Mouse (Mus musculus): ENCODE measurements around the gene Nr6a1. TPM values are rescaled to one million over a fixed set of nuclear protein-coding genes. Genes with fewer than 3 reads are reported as not detected.

The Nr6a1 gene
- polyA plus RNA-seq, 1 experiment: 5.3 TPM

- DNase-seq (ENCODE audit: low spot score): no peak
Observed at GRCm38 (mm10) chr2:38783364-38783763, 144.1 kb downstream of the Nr6a1 start.

GRCm38 (mm10) chr2:38782731-38783130, 144.8 kb downstream of the Nr6a1 start:
- no peak for DNase-seq (ENCODE audit: low spot score)

GRCm38 (mm10) chr2:38781945-38782720, 145.4 kb downstream of the Nr6a1 start:
- no peak for DNase-seq (ENCODE audit: low spot score)

GRCm38 (mm10) chr2:38779939-38780338, 147.5 kb downstream of the Nr6a1 start:
- DNase-seq (ENCODE audit: low spot score): no peak

- DNase-seq (ENCODE audit: low spot score): no peak
Observed at GRCm38 (mm10) chr2:38777326-38777725, 150.2 kb downstream of the Nr6a1 start.

- no peak for DNase-seq (ENCODE audit: low spot score)
Observed at GRCm38 (mm10) chr2:38774936-38775335, 152.6 kb downstream of the Nr6a1 start.

GRCm38 (mm10) chr2:38771478-38771797, 156.1 kb downstream of the Nr6a1 start:
- no peak for DNase-seq (ENCODE audit: low spot score)

- no peak for DNase-seq (ENCODE audit: low spot score)
Observed at GRCm38 (mm10) chr2:38770772-38771477, 156.6 kb downstream of the Nr6a1 start.

- DNase-seq (ENCODE audit: low spot score): no peak
Observed at GRCm38 (mm10) chr2:38767177-38767931, 160.1 kb downstream of the Nr6a1 start.

- DNase-seq (ENCODE audit: low spot score): no peak
Observed at GRCm38 (mm10) chr2:38739847-38740246, 187.6 kb downstream of the Nr6a1 start.

GRCm38 (mm10) chr2:38739410-38739809, 188.1 kb downstream of the Nr6a1 start:
- DNase-seq (ENCODE audit: low spot score): no peak

- no peak for DNase-seq (ENCODE audit: low spot score)
Observed at GRCm38 (mm10) chr2:38738601-38739301, 188.7 kb downstream of the Nr6a1 start.

GRCm38 (mm10) chr2:38735740-38736139, 191.7 kb downstream of the Nr6a1 start:
- DNase-seq (ENCODE audit: low spot score): no peak

GRCm38 (mm10) chr2:38734721-38735120, 192.8 kb downstream of the Nr6a1 start:
- DNase-seq (ENCODE audit: low spot score): no peak

GRCm38 (mm10) chr2:38730331-38730827, 197.1 kb downstream of the Nr6a1 start:
- DNase-seq (ENCODE audit: low spot score): no peak

GRCm38 (mm10) chr2:38725427-38725826, 202.1 kb downstream of the Nr6a1 start:
- DNase-seq (ENCODE audit: low spot score): no peak

- DNase-seq (ENCODE audit: low spot score): no peak
Observed at GRCm38 (mm10) chr2:38723378-38723777, 204.1 kb downstream of the Nr6a1 start.

- no peak for DNase-seq (ENCODE audit: low spot score)
Observed at GRCm38 (mm10) chr2:38722076-38722475, 205.4 kb downstream of the Nr6a1 start.

GRCm38 (mm10) chr2:38720661-38721060, 206.8 kb downstream of the Nr6a1 start:
- DNase-seq (ENCODE audit: low spot score): peak; percentile 13

GRCm38 (mm10) chr2:38719354-38719753, 208.1 kb downstream of the Nr6a1 start:
- DNase-seq (ENCODE audit: low spot score): peak; percentile 13

- peak; percentile 11 for DNase-seq (ENCODE audit: low spot score)
Observed at GRCm38 (mm10) chr2:38718676-38719075, 208.8 kb downstream of the Nr6a1 start.

GRCm38 (mm10) chr2:38717436-38717835, 210.1 kb downstream of the Nr6a1 start:
- DNase-seq (ENCODE audit: low spot score): no peak

All from urinary bladder, adult 2 months (tissue).